In the genomic region with DNA sequence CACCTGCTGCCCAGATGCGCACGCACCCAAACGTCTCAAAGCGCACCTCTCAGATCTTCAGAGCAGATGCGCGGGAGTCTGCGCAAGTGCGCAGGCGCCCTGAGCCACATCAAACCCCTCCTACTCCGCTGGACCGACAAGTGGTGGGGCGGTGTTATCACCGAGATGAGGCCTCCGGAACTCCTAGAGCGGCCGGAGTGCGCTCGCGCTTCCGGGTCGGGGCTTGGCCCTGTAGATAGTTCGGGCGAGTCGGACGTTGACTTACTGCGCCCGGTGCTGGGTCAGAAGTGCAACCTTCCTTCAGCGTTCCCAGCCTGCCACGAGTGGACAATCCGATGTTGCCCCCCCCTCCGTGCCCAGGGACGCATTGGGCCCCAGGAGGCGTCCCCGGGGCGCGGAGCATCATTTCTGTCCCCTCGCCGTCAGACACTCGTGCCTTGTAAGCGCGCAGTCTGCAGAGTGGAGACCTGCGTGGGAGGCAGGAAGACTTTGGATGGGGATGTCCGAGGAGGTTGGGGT, we compare ENCODE assay signal across 8 mouse cellular contexts. TPM values are rescaled to one million over a fixed set of nuclear protein-coding genes. Genes with fewer than 3 reads are reported as not detected.
DNase-seq lines count a peak whose midpoint lies in the region; ATAC-seq and TF ChIP-seq lines count a peak whose summit lies in the region.

No protein-coding gene starts in this region.

- peak overlapping the region; percentile 88 for H3K9ac ChIP-seq in ES-E14 (ENCODE audit: insufficient read depth, low read depth, low read length, poor library complexity, severe bottlenecking)
- peak overlapping the region; percentile 76 for H3K9ac ChIP-seq in forebrain, embryonic 16.5 days (replicated peaks; ENCODE audit: low read depth, low read length)
- peak overlapping the region; percentile 73 for H3K9ac ChIP-seq in lung, embryonic 15.5 days

- under 1% methylated on average over 43 of the region's 43 CpGs for WGBS in forebrain, embryonic 16.5 days
- WGBS in lung, embryonic 15.5 days = under 1% methylated on average over 43 of the region's 43 CpGs

- no peaks in the 10 kb centered on the region for H3K27me3 ChIP-seq in forebrain, embryonic 16.5 days (replicated peaks; ENCODE audit: control insufficient read depth, insufficient read depth, low read length)
- no peaks in the 10 kb centered on the region for H3K27me3 ChIP-seq in lung, embryonic 15.5 days

- no peaks in the 10 kb centered on the region for H3K9me3 ChIP-seq in ES-E14 (ENCODE audit: control insufficient read depth, insufficient read depth, low read depth, low read length)
- H3K9me3 ChIP-seq in forebrain, embryonic 16.5 days (ENCODE audit: control insufficient read depth, low read length) = no peaks in the 10 kb centered on the region
- H3K9me3 ChIP-seq in lung, embryonic 15.5 days = no peaks in the 10 kb centered on the region

- peak overlapping the region; percentile 72 to 84 for H3K4me3 ChIP-seq in ES-E14 (ENCODE audit: insufficient read depth in 1 of 2, low read depth in 1 of 2, low read length in 2 of 2, poor library complexity in 1 of 2, severe bottlenecking in 1 of 2)
- H3K4me3 ChIP-seq in forebrain, embryonic 16.5 days (replicated peaks; ENCODE audit: low read length) = peak overlapping the region; percentile 68
- peak overlapping the region; percentile 70 for H3K4me3 ChIP-seq in lung, embryonic 15.5 days

- H3K4me2 ChIP-seq in forebrain, embryonic 16.5 days (ENCODE audit: low read length) = peak overlapping the region; percentile 90
- H3K4me2 ChIP-seq in lung, embryonic 15.5 days = peak overlapping the region; percentile 86

- peaks cover 35% of the 10 kb centered on the region for H3K36me3 ChIP-seq in ES-E14 (ENCODE audit: control insufficient read depth, insufficient read depth, low read length, poor library complexity, severe bottlenecking)
- H3K36me3 ChIP-seq in forebrain, embryonic 16.5 days (ENCODE audit: control insufficient read depth, insufficient read depth) = peaks cover 26% of the 10 kb centered on the region
- peaks cover 41% of the 10 kb centered on the region for H3K36me3 ChIP-seq in lung, embryonic 15.5 days

- peak; percentile 95 for ATAC-seq in forebrain, embryonic 16.5 days
- peak; percentile 89 for ATAC-seq in lung, embryonic 15.5 days (ENCODE audit: borderline replicate concordance, extremely low read depth, low FRiP score, low TSS enrichment)

- peak; percentile 93 for DNase-seq in ES-E14 (ENCODE audit: low read depth, low spot score)
- peak; percentile 90 for DNase-seq in cerebellum, adult 11-12 months
- DNase-seq in heart, postnatal 4 days = peak; percentile 85
- DNase-seq in layer of hippocampus, adult 8-10 months (ENCODE audit: low spot score in 2 of 2) = peak; percentile 76 to 82
- peak; percentile 82 for DNase-seq in ovary, adult 18-20 months (ENCODE audit: low spot score)
- DNase-seq in thymus, postnatal 0 days (ENCODE audit: low spot score) = peak; percentile 97

- in situ Hi-C loops in ES-E14 (cut with MboI; ENCODE audit: low sequenced_read_pairs in 2 of 2, unreplicated experiment in 2 of 2) = no loop called here

- H3K27ac ChIP-seq in ES-E14 (ENCODE audit: insufficient read depth, low read depth, low read length, poor library complexity, severe bottlenecking) = no peak overlapping the region
- H3K27ac ChIP-seq in forebrain, embryonic 16.5 days (ENCODE audit: low read length) = peak overlapping the region; percentile 60
- peak overlapping the region; percentile 52; the same call in 1 of the 2 replicates for H3K27ac ChIP-seq in lung, embryonic 15.5 days

- peaks cover 0 to 15% of the 10 kb centered on the region in 2 experiments; a peak in 2 of 4 replicates for H3K4me1 ChIP-seq in ES-E14 (ENCODE audit: control insufficient read depth in 2 of 2, insufficient read depth in 2 of 2, low read length in 2 of 2, poor library complexity in 1 of 2)
- H3K4me1 ChIP-seq in forebrain, embryonic 16.5 days (replicated peaks; ENCODE audit: control insufficient read depth, insufficient read depth, low read length) = peaks cover 23% of the 10 kb centered on the region
- H3K4me1 ChIP-seq in lung, embryonic 15.5 days = peaks cover 27% of the 10 kb centered on the region

TF ChIP-seq in ES-E14, 5 proteins besides CTCF, POLR2A, EP300 and RAD21:
- TF ChIP-seq ZC3H11A (IDR thresholded peaks at IDR 0.05; ENCODE audit: borderline replicate concordance, low read depth, low read length) (no peak), CHD2 (IDR thresholded peaks at IDR 0.05; ENCODE audit: low read depth, low read length) (no peak; the same call in 1 of the 2 replicates), HCFC1 (IDR thresholded peaks at IDR 0.05; ENCODE audit: borderline replicate concordance, insufficient read depth, low read length) (peak; percentile 75), MAFK (IDR thresholded peaks at IDR 0.05; ENCODE audit: insufficient read depth, low read depth, low read length) (no peak), ZNF384 (IDR thresholded peaks at IDR 0.05; ENCODE audit: low read depth, low read length) (no peak)

RNA-seq across cellular contexts. Expression of a gene that starts 5.9 kb away (rescaled TPM):
- 1,425 and 1,546 TPM in 2 replicates for total RNA-seq in ES-E14 (2012; rRNA removed)
- polyA plus RNA-seq in forebrain, embryonic 16.5 days (2015; fragmentation: Nextera tagmentation; extraction: Ambion mirVana) = 400 and 407 TPM in 2 replicates
- total RNA-seq in heart, postnatal 4 days (2021) = 100 to 1,000 TPM; 434 to 461 TPM
- 100 to 1,000 TPM; 289 to 388 (median 323) TPM for total RNA-seq in layer of hippocampus, adult 8-10 months (2022)
- polyA plus RNA-seq in lung, embryonic 15.5 days (2015; fragmentation: Nextera tagmentation; extraction: Ambion mirVana) = 695 and 737 TPM in 2 replicates
- polyA plus RNA-seq in thymus, postnatal 0 days (2015; fragmentation: Nextera tagmentation; extraction: Ambion mirVana) = 877 and 894 TPM in 2 replicates

RNA-seq across cellular contexts. Expression of a gene that starts 37.6 kb away (rescaled TPM):
- total RNA-seq in ES-E14 (2012; rRNA removed) = 0.45 and 0.53 TPM in 2 replicates
- 2.3 and 2.6 TPM in 2 replicates for polyA plus RNA-seq in forebrain, embryonic 16.5 days (2015; fragmentation: Nextera tagmentation; extraction: Ambion mirVana)
- total RNA-seq in heart, postnatal 4 days (2021) = under 1 TPM; 0.07 to 0.09 TPM
- 1 to 10 TPM; 7.1 to 9.9 (median 8.4) TPM for total RNA-seq in layer of hippocampus, adult 8-10 months (2022)
- 10.3 and 10.6 TPM in 2 replicates for polyA plus RNA-seq in lung, embryonic 15.5 days (2015; fragmentation: Nextera tagmentation; extraction: Ambion mirVana)
- 0.24 and 0.34 TPM in 2 replicates for polyA plus RNA-seq in thymus, postnatal 0 days (2015; fragmentation: Nextera tagmentation; extraction: Ambion mirVana)
